Mouse (Mus musculus) liver, embryonic 12.5 days (tissue): Measurements from ENCODE around the gene Igsf23. TPM values are rescaled to one million over a fixed set of nuclear protein-coding genes. Genes with fewer than 3 reads are reported as not detected.
A peak's percentile ranks its signal among the peaks of the same experiment; 100 is the strongest.
"Not testable (repeated sequence)": the region's sequence is repeated elsewhere in the genome, so short reads cannot be mapped to it uniquely, and the experiment has no call there.

Experiments used
- ATAC-seq: fragments of 200-750 bp; cut with Nextera tagmentation; 2 replicates; pipeline ENCODE4 v1.8.0; 2017; ENCODE audit warnings: moderate number of reproducible peaks, mild to moderate bottlenecking, moderate library complexity
- H3K27ac ChIP-seq: fragments of 300-500 bp; sonication (generic); 2 replicates; pipeline ENCODE4 v1.5.1; 2016; ENCODE audit warnings: mild to moderate bottlenecking
- H3K27me3 ChIP-seq: fragments of 300-500 bp; sonication (generic); replicated peaks from 2 replicates; pipeline ENCODE4 v1.6.1; 2016; ENCODE audit warnings: mild to moderate bottlenecking, moderate library complexity
- H3K36me3 ChIP-seq: fragments of 300-500 bp; sonication (generic); 2 replicates; pipeline ENCODE4 v1.6.1; 2016; ENCODE audit warnings: mild to moderate bottlenecking, moderate library complexity
- H3K4me1 ChIP-seq: fragments of 300-500 bp; sonication (generic); 2 replicates; pipeline ENCODE4 v1.6.1; 2016
- H3K4me2 ChIP-seq: fragments of 300-500 bp; sonication (generic); 2 replicates; pipeline ENCODE4 v1.6.1; 2016; ENCODE audit warnings: mild to moderate bottlenecking, moderate library complexity
- H3K4me3 ChIP-seq: fragments of 300-500 bp; sonication (generic); 2 replicates; pipeline ENCODE4 v1.5.1; 2016; ENCODE audit warnings: mild to moderate bottlenecking, moderate library complexity
- H3K9ac ChIP-seq: fragments of 300-500 bp; sonication (generic); 2 replicates; pipeline ENCODE4 v1.6.1; 2016; ENCODE audit warnings: mild to moderate bottlenecking, moderate library complexity
- H3K9me3 ChIP-seq: fragments of 300-500 bp; sonication (generic); replicated peaks from 2 replicates; pipeline ENCODE4 v1.6.1; 2016; ENCODE audit warnings: mild to moderate bottlenecking, moderate library complexity
- WGBS: fragments of 180-500 bp; shearing (Covaris S2); methylation state at CpG from one replicate; pipeline ENCODE4 v1.1.7; 2016; ENCODE audit not compliant: insufficient replicate concordance; 5-methylcytosine and 5-hydroxymethylcytosine counted together
- polyA plus RNA-seq: library from polyadenylated mRNA; unstranded; fragments of >200 nt; fragmentation: Nextera tagmentation; extraction: Ambion mirVana; gene quantifications from 2 replicates; pipeline ENCODE4 v1.2.1, GENCODE M21; 2016

Gene Igsf23
- 0.26 and 0.30 TPM in 2 replicates for polyA plus RNA-seq

GRCm38 (mm10) chr7:19950589-19950988 is at the start of gene Igsf23:
Igsf23 (minus strand) TSS chr7:19950756.
- Histone ChIP-seq H3K36me3 (no peaks in the 10 kb centered on the region), H3K27ac (no peak within 1 kb of the TSS), H3K27me3 (no peaks in the 10 kb centered on the region), H3K4me2 (no peak within 1 kb of the TSS), H3K9me3 (no peaks in the 10 kb centered on the region), H3K9ac (no peak within 1 kb of the TSS), H3K4me3 (no peak within 1 kb of the TSS), H3K4me1 (peaks cover 10% of the 10 kb centered on the region; the same call in 1 of the 2 replicates)
- ATAC-seq: peak; percentile 42; the same call in 1 of the 2 replicates
- 53% methylated on average over 9 of the region's 9 CpGs for WGBS

- WGBS: 50% methylated on average over 3 of the region's 3 CpGs
- H3K4me1 ChIP-seq, H3K4me2 ChIP-seq, ATAC-seq, H3K9ac ChIP-seq, H3K27ac ChIP-seq, H3K36me3 ChIP-seq, H3K4me3 ChIP-seq, H3K9me3 ChIP-seq, H3K27me3 ChIP-seq: not testable (repeated sequence)
Observed at GRCm38 (mm10) chr7:19996721-19997120, 46.2 kb upstream of the Igsf23 start.

- not testable (repeated sequence) for H3K4me3 ChIP-seq, H3K9ac ChIP-seq, ATAC-seq, H3K36me3 ChIP-seq, H3K27me3 ChIP-seq, H3K9me3 ChIP-seq, H3K4me1 ChIP-seq, H3K4me2 ChIP-seq, H3K27ac ChIP-seq
- WGBS: 44% methylated on average over 8 of the region's 8 CpGs
Observed at GRCm38 (mm10) chr7:19991165-19991564, 40.6 kb upstream of the Igsf23 start, which contains the start of gene Nlrp9b. Nlrp9b (plus strand) TSS chr7:19991465.

- Histone ChIP-seq H3K4me1 (no peaks in the 10 kb centered on the region), H3K36me3 (no peaks in the 10 kb centered on the region), H3K27me3 (no peaks in the 10 kb centered on the region), H3K4me2 (no peak overlapping the region), H3K27ac (no peak overlapping the region), H3K9ac (no peak overlapping the region), H3K4me3 (no peak overlapping the region), H3K9me3 (peaks cover 19% of the 10 kb centered on the region)
- 76% methylated on average over 4 of the region's 4 CpGs for WGBS
- ATAC-seq: no peak
Observed at GRCm38 (mm10) chr7:19971516-19971915, 21.0 kb upstream of the Igsf23 start.

GRCm38 (mm10) chr7:19970196-19970595 is 19.6 kb upstream of the Igsf23 start:
- H3K4me3 ChIP-seq: no peak overlapping the region
- H3K9me3 ChIP-seq: peaks cover 19% of the 10 kb centered on the region
- no peaks in the 10 kb centered on the region for H3K36me3 ChIP-seq
- no peak overlapping the region for H3K9ac ChIP-seq
- no peaks in the 10 kb centered on the region for H3K27me3 ChIP-seq
- H3K4me2 ChIP-seq: no peak overlapping the region
- no peak overlapping the region for H3K27ac ChIP-seq
- no peak for ATAC-seq
- H3K4me1 ChIP-seq: no peaks in the 10 kb centered on the region
- 83% methylated on average over 8 of the region's 8 CpGs for WGBS

- H3K4me1 ChIP-seq: no peaks in the 10 kb centered on the region
- 85% methylated on average over 4 of the region's 4 CpGs for WGBS
- H3K9me3 ChIP-seq: peaks cover 19% of the 10 kb centered on the region
- no peak for ATAC-seq
- H3K27ac ChIP-seq: no peak overlapping the region
- H3K36me3 ChIP-seq: no peaks in the 10 kb centered on the region
- H3K4me2 ChIP-seq: no peak overlapping the region
- H3K4me3 ChIP-seq: no peak overlapping the region
- H3K27me3 ChIP-seq: no peaks in the 10 kb centered on the region
- H3K9ac ChIP-seq: no peak overlapping the region
Observed at GRCm38 (mm10) chr7:19969541-19970090, 19.1 kb upstream of the Igsf23 start.

- H3K9ac ChIP-seq: no peak overlapping the region
- no peaks in the 10 kb centered on the region for H3K4me1 ChIP-seq
- no peak overlapping the region for H3K4me3 ChIP-seq
- H3K27ac ChIP-seq: no peak overlapping the region
- H3K36me3 ChIP-seq: no peaks in the 10 kb centered on the region
- H3K9me3 ChIP-seq: peaks cover 19% of the 10 kb centered on the region
- ATAC-seq: no peak
- 61% methylated on average over 3 of the region's 3 CpGs for WGBS
- no peak overlapping the region for H3K4me2 ChIP-seq
- no peaks in the 10 kb centered on the region for H3K27me3 ChIP-seq
Observed at GRCm38 (mm10) chr7:19969106-19969505, 18.6 kb upstream of the Igsf23 start.

GRCm38 (mm10) chr7:19964985-19965579 is 14.5 kb upstream of the Igsf23 start, which contains the start of gene Ceacam20:
Ceacam20 (plus strand) TSS chr7:19965412.
- Histone ChIP-seq H3K36me3 (no peaks in the 10 kb centered on the region), H3K4me3 (no peak within 1 kb of the TSS), H3K27me3 (no peaks in the 10 kb centered on the region), H3K9ac (no peak within 1 kb of the TSS), H3K9me3 (peaks cover 11% of the 10 kb centered on the region), H3K27ac (no peak within 1 kb of the TSS), H3K4me1 (no peaks in the 10 kb centered on the region), H3K4me2 (no peak within 1 kb of the TSS)
- no peak for ATAC-seq
- WGBS: 61% methylated on average over 7 of the region's 7 CpGs

- Histone ChIP-seq H3K27ac (no peak overlapping the region), H3K9me3 (no peaks in the 10 kb centered on the region), H3K9ac (no peak overlapping the region), H3K27me3 (no peaks in the 10 kb centered on the region), H3K4me1 (no peaks in the 10 kb centered on the region), H3K4me2 (no peak overlapping the region), H3K36me3 (no peaks in the 10 kb centered on the region), H3K4me3 (no peak overlapping the region)
- 48% methylated on average over 1 of the region's 1 CpGs for WGBS
- ATAC-seq: no peak
Observed at GRCm38 (mm10) chr7:19962423-19962822, 11.9 kb upstream of the Igsf23 start.

GRCm38 (mm10) chr7:19956341-19956781 is 5.8 kb upstream of the Igsf23 start:
- ATAC-seq: no peak
- Histone ChIP-seq H3K36me3 (no peaks in the 10 kb centered on the region), H3K27me3 (no peaks in the 10 kb centered on the region), H3K4me1 (0 out of 2 replicates have a peak, but pooled peaks cover 7% of the 10 kb centered on the region), H3K27ac (no peak overlapping the region), H3K9ac (no peak overlapping the region), H3K9me3 (no peaks in the 10 kb centered on the region), H3K4me2 (no peak overlapping the region), H3K4me3 (no peak overlapping the region)
- 1% methylated on average over 7 of the region's 7 CpGs for WGBS

- WGBS: 67% methylated on average over 4 of the region's 4 CpGs
- Histone ChIP-seq H3K4me2 (no peak overlapping the region), H3K4me1 (peaks cover 7% of the 10 kb centered on the region; the same call in 1 of the 2 replicates), H3K27me3 (no peaks in the 10 kb centered on the region), H3K27ac (no peak overlapping the region), H3K36me3 (no peaks in the 10 kb centered on the region), H3K9ac (no peak overlapping the region), H3K9me3 (no peaks in the 10 kb centered on the region), H3K4me3 (no peak overlapping the region)
- no peak for ATAC-seq
Observed at GRCm38 (mm10) chr7:19955861-19956260, 5.3 kb upstream of the Igsf23 start.

- H3K9ac ChIP-seq: no peak overlapping the region
- H3K27ac ChIP-seq: no peak overlapping the region
- no peaks in the 10 kb centered on the region for H3K27me3 ChIP-seq
- H3K4me3 ChIP-seq: no peak overlapping the region
- 68% methylated on average over 9 of the region's 9 CpGs for WGBS
- no peaks in the 10 kb centered on the region for H3K36me3 ChIP-seq
- H3K4me1 ChIP-seq: peaks cover 17% of the 10 kb centered on the region; the same call in 1 of the 2 replicates
- ATAC-seq: no peak
- H3K4me2 ChIP-seq: no peak overlapping the region
- H3K9me3 ChIP-seq: no peaks in the 10 kb centered on the region
Observed at GRCm38 (mm10) chr7:19953054-19953453, 2.5 kb upstream of the Igsf23 start.
